Mouse (Mus musculus) liver, postnatal 0 days (tissue): ENCODE results near the gene Gm20441.

Source experiments
- CTCF ChIP-seq: sonication (generic); IDR thresholded peaks from 2 replicates; pipeline ENCODE4 v1.5.1; 2016; ENCODE audit warnings: antibody characterized with exemption, low read depth
- EP300 ChIP-seq: IDR thresholded peaks from 2 replicates; pipeline ENCODE4 v1.6.1; 2016; ENCODE audit warnings: antibody characterized with exemption, low read depth, mild to moderate bottlenecking

GRCm38 (mm10) chr10:75743369-75743768 lies 37.4 kb downstream of the Gm20441 start:
- TF ChIP-seq EP300: no peak
- TF ChIP-seq CTCF: no peak
